Mouse (Mus musculus) right cerebral cortex, postnatal 25 days (tissue): ENCODE measurements around the gene Gm20388.

Source experiments
- DNase-seq: peaks from one replicate; pipeline ENCODE4 v3.0.0; 2022

Gm20388 gene

GRCm38 (mm10) chr8:120561539-120562435 is 651.1 kb downstream of the Gm20388 start:
- no peak for DNase-seq

GRCm38 (mm10) chr8:120562680-120563347 is 652.2 kb downstream of the Gm20388 start:
- no peak for DNase-seq

- no peak for DNase-seq
Measured at GRCm38 (mm10) chr8:120563348-120563724, 652.7 kb downstream of the Gm20388 start.

GRCm38 (mm10) chr8:120563851-120564837 is 653.5 kb downstream of the Gm20388 start:
- DNase-seq, result peak; percentile 56

- DNase-seq, result no peak
Measured at GRCm38 (mm10) chr8:120565151-120565711, 654.6 kb downstream of the Gm20388 start.

GRCm38 (mm10) chr8:120566681-120567080 is 656.0 kb downstream of the Gm20388 start:
- no peak for DNase-seq

GRCm38 (mm10) chr8:120567731-120568130 is 657.1 kb downstream of the Gm20388 start:
- no peak for DNase-seq

GRCm38 (mm10) chr8:120568164-120568798 is 657.6 kb downstream of the Gm20388 start:
- DNase-seq, result no peak

- DNase-seq, result no peak
Measured at GRCm38 (mm10) chr8:120569123-120569522, 658.5 kb downstream of the Gm20388 start.

GRCm38 (mm10) chr8:120569939-120570715 is 659.5 kb downstream of the Gm20388 start:
- DNase-seq, result peak; percentile 78

- DNase-seq, result no peak
Measured at GRCm38 (mm10) chr8:120571561-120571960, 660.9 kb downstream of the Gm20388 start.

GRCm38 (mm10) chr8:120572534-120572933 is 661.9 kb downstream of the Gm20388 start:
- DNase-seq, result peak; percentile 62

GRCm38 (mm10) chr8:120573866-120574265 is 663.2 kb downstream of the Gm20388 start:
- DNase-seq, result no peak

GRCm38 (mm10) chr8:120574941-120575340 is 664.3 kb downstream of the Gm20388 start:
- no peak for DNase-seq

GRCm38 (mm10) chr8:120575801-120576200 is 665.2 kb downstream of the Gm20388 start:
- no peak for DNase-seq

GRCm38 (mm10) chr8:120577821-120578220 is 667.2 kb downstream of the Gm20388 start:
- no peak for DNase-seq

- DNase-seq, result no peak
Measured at GRCm38 (mm10) chr8:120580336-120581000, 669.8 kb downstream of the Gm20388 start.

- no peak for DNase-seq
Measured at GRCm38 (mm10) chr8:120581329-120581728, 670.7 kb downstream of the Gm20388 start.

GRCm38 (mm10) chr8:120581811-120582210 is 671.2 kb downstream of the Gm20388 start:
- no peak for DNase-seq

- no peak for DNase-seq
Measured at GRCm38 (mm10) chr8:120585521-120585920, 674.9 kb downstream of the Gm20388 start.
